Mouse (Mus musculus) embryonic stem cell, embryonic (primary cell): ENCODE data around the gene Pdk3.

ENCODE experiments used
- CTCF ChIA-PET, 4 experiments: fragments of 300-600 bp in 2 of 4; fragments of 350-600 bp in 2 of 4; sonication (Branson Sonifier 250); formaldehyde crosslinking; loops; one replicate each; lab custom pipeline; 2022; ENCODE audit warnings: inconsistent platforms in 2 of 4; lab: Charles Lee
- POLR2A ChIA-PET, 4 experiments: fragments of 300-600 bp in 2 of 4; fragments of 350-600 bp in 2 of 4; sonication (Branson Sonifier 250); formaldehyde crosslinking; loops; one replicate each; lab custom pipeline; 2022; ENCODE audit warnings: antibody characterized with exemption in 4 of 4, inconsistent platforms in 1 of 4; lab: Charles Lee

The Pdk3 gene

DNA sequence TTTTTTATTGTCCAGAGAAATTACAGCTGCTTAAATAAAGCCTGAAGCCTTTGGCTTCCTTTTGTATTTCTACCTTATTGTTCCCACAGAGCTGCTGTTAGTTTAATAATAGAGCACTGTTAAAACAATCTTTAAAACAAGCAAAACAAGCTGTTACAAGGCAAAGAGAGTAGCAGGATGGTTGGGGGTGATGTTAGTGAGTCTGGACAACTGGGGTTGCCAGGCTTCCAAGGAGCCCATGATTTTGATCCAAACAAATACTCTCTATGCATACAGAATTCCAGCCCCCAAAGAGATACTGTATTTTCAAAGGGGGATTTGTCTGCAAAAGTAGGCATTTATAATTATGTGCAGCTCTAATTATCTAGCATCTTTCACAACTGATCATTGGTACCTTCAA, 99.6 kb downstream of the Pdk3 start:
- CTCF ChIA-PET = no interaction called here
- POLR2A ChIA-PET = interaction anchor here in 1 of 4 experiments (1.4 to 1.6 kb wide), 2 partner anchors 13 to 19 kb away, joined by 3 to 4 read pairs; no protein-coding TSS in a partner anchor

DNA sequence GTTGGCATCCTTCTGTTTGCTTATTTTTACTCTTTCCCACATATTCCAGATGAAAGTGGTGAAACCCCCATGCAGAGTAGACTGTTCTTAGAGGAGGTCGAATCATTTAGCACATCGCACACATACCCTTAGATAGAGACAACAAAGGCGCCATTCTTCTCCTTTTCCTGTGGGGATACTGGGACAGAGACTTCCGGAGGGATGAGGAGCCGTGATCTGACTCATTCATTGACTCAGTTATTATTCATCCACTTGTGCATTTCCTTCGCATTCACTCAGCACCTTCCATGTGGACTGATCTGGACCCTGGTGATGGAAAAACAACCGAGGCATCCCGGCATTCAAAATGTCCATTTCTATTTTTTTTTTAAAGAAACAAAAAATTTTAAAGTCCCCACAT, 101.1 kb downstream of the Pdk3 start:
- ChIA-PET POLR2A (no interaction called here), CTCF (no interaction called here)

DNA sequence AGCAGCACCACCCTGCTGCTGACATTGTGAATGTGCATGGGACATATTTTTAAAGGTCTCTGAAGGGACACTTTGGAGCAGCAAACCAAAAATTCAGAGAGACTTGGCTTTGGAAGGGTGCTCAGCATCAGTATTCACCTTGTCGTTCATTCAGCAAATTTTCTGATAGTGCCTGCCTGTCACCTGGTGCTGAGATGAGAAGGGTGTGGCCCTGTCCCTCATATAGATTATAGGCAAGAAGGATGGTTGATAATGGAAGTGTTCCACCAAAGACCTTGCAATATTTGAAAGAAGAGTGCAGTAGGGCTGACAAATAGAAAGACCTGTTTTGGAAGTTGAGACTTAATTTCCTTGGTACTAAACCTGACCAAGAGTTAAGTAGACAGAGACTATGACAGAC, 102.5 kb downstream of the Pdk3 start:
- ChIA-PET POLR2A (interaction anchor here in 1 of 4 experiments (0.6 kb wide), 1 partner anchor 127 kb away, joined by 3 read pairs; no protein-coding TSS in a partner anchor), CTCF (no interaction called here)
